Mouse (Mus musculus): ENCODE results near the gene Prnd. TPM values are rescaled to one million over a fixed set of nuclear protein-coding genes. Genes with fewer than 3 reads are reported as not detected.
A peak's percentile ranks its signal among the peaks of the same experiment; 100 is the strongest.

Prnd gene
- polyA plus RNA-seq, 1 experiment from 2014 or later: 11.2 TPM

DNA sequence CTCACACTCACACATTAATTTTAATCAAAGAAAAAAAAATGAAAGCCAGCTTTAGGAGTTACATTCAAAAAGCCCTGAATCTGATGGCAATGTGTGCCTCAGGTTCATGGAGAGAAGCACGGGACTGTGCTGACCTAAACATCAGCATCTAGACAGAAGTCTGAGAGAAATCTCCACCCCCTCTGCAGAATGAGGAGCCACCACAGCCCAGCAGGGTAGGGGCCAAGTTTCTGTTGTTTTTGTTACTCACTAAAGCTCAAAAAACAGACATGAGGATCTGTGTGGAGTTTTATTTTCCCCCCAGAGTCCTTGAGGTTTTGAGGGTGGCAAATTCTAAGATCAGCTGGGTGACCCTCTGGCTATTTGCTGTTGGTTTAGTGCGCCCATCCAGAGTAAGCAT lies 37.9 kb downstream of the Prnd start:
- Histone ChIP-seq H3K4me2 (ENCODE audit: low read length) (no peak overlapping the region), H3K4me3 (replicated peaks; ENCODE audit: low read length) (no peak overlapping the region), H3K27ac (ENCODE audit: low read length) (no peak overlapping the region), H3K9me3 (ENCODE audit: control insufficient read depth, low read length) (no peaks in the 10 kb centered on the region), H3K4me1 (replicated peaks; ENCODE audit: control insufficient read depth, insufficient read depth, low read length) (peaks cover 1% of the 10 kb centered on the region; the same call in 1 of the 2 replicates), H3K27me3 (replicated peaks; ENCODE audit: control insufficient read depth, insufficient read depth, low read length) (no peaks in the 10 kb centered on the region), H3K36me3 (ENCODE audit: control insufficient read depth, insufficient read depth) (no peaks in the 10 kb centered on the region), H3K9ac (replicated peaks; ENCODE audit: low read depth, low read length) (no peak overlapping the region)
- WGBS: 81% methylated on average over 2 of the region's 2 CpGs
- ATAC-seq: no peak

DNA sequence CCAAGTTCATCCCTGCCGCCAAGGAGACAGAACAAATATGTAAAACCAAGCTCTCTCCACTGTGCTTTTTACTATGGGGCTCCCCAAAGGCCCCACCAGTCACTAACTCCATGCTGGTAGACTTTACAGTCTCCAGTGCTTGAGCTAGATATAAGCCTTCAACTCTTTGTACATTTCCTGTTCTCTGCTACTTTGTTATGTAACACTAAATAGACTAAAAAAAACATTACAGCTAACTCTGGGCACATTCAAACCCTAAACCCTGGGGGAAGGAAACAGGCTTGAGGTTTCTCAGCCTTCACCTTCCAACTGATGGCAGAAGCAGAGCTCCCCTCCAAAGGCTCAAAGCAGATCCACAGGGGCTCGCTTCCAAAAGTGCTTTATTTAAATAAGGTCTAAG lies 41.8 kb downstream of the Prnd start:
- Histone ChIP-seq H3K9ac (replicated peaks; ENCODE audit: low read depth, low read length) (no peak overlapping the region), H3K9me3 (ENCODE audit: control insufficient read depth, low read length) (no peaks in the 10 kb centered on the region), H3K36me3 (ENCODE audit: control insufficient read depth, insufficient read depth) (0 out of 2 replicates have a peak, but pooled peaks cover 7% of the 10 kb centered on the region), H3K4me3 (replicated peaks; ENCODE audit: low read length) (no peak overlapping the region), H3K27me3 (replicated peaks; ENCODE audit: control insufficient read depth, insufficient read depth, low read length) (no peaks in the 10 kb centered on the region), H3K27ac (ENCODE audit: low read length) (no peak overlapping the region), H3K4me2 (ENCODE audit: low read length) (no peak overlapping the region), H3K4me1 (replicated peaks; ENCODE audit: control insufficient read depth, insufficient read depth, low read length) (peaks cover 7% of the 10 kb centered on the region)
- 86% methylated on average over 2 of the region's 2 CpGs for WGBS
- no peak for ATAC-seq

DNA sequence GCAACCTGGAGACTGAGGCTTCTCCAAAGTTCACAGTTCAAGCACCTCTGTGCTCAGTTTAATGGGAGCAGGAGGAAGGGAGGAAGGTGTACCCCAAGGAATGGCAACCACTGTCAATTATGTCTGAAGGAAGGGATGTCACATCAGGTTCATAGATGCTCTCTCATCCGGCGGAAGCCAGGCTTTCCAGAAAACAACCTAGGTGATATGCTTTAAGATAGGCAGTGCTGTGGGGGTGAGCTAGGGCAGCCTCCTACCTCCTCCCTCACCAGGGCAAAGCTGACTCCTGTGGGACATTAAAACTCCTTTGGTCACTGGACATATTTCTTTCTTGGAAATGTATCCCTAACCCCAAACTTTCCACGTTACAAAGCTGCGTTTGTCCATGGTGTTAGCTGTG lies 42.5 kb downstream of the Prnd start:
- H3K27me3 ChIP-seq (replicated peaks; ENCODE audit: control insufficient read depth, insufficient read depth, low read length): no peaks in the 10 kb centered on the region
- no peak overlapping the region for H3K9ac ChIP-seq (replicated peaks; ENCODE audit: low read depth, low read length)
- H3K4me3 ChIP-seq (replicated peaks; ENCODE audit: low read length): no peak overlapping the region
- ATAC-seq: no peak
- H3K4me2 ChIP-seq (ENCODE audit: low read length): no peak overlapping the region
- H3K36me3 ChIP-seq (ENCODE audit: control insufficient read depth, insufficient read depth): peaks cover 13% of the 10 kb centered on the region
- H3K27ac ChIP-seq (ENCODE audit: low read length): no peak overlapping the region
- peaks cover 7% of the 10 kb centered on the region for H3K4me1 ChIP-seq (replicated peaks; ENCODE audit: control insufficient read depth, insufficient read depth, low read length)
- no peaks in the 10 kb centered on the region for H3K9me3 ChIP-seq (ENCODE audit: control insufficient read depth, low read length)
- 59% methylated on average over 4 of the region's 4 CpGs for WGBS

DNA sequence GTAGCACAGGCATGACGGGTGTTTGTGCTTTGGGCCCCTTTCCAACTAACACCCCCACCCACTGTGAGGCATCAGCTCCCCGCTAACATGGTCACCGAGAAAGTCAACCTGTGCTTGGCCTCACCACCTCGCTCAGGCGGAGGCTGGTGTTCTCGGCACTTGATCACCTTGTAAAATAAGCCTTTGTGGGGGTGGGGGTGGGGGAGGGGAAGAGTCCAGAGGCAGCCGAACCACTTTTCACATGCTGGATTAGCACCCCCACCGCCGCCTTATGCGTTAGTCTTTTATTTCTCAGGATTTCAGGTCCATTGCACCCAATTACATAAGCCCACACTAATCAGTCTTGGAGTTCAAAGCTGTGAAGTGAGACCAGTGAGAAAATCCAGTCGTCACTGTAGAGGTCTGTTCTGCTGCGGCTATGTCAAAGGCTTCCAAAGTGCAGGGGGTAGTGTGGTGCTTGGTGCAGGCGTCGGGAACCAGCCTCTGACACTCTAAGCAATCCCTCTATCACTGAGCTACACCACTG lies 43.0 kb downstream of the Prnd start:
- Histone ChIP-seq H3K4me3 (replicated peaks; ENCODE audit: low read length) (no peak overlapping the region), H3K9me3 (ENCODE audit: control insufficient read depth, low read length) (no peaks in the 10 kb centered on the region), H3K27me3 (replicated peaks; ENCODE audit: control insufficient read depth, insufficient read depth, low read length) (no peaks in the 10 kb centered on the region), H3K4me1 (replicated peaks; ENCODE audit: control insufficient read depth, insufficient read depth, low read length) (peaks cover 7% of the 10 kb centered on the region), H3K4me2 (ENCODE audit: low read length) (no peak overlapping the region), H3K36me3 (ENCODE audit: control insufficient read depth, insufficient read depth) (peaks cover 15% of the 10 kb centered on the region), H3K9ac (replicated peaks; ENCODE audit: low read depth, low read length) (no peak overlapping the region), H3K27ac (ENCODE audit: low read length) (no peak overlapping the region)
- peak; percentile 87 for ATAC-seq
- 14% methylated on average over 14 of the region's 14 CpGs for WGBS

DNA sequence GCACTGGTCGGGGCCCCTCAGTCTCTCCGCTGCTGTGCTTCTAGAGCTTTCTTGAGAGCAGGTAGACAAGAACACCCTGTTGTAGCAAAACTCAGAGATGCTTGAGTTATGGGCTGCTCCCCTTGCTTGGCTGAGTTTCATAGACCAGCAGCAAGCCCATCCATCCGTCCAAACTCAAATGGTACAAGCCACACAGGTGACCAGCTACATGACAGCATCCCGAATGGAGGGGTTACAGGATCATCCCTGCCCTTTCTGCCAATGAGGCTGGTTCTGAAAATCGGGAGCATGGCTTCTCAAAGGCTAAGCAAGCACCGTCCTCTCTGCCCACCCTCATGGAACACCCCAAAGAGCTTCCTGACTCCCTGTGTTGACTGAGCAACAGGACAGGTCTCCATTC lies 44.3 kb downstream of the Prnd start:
- H3K9ac ChIP-seq (replicated peaks; ENCODE audit: low read depth, low read length): no peak overlapping the region
- no peak overlapping the region for H3K4me3 ChIP-seq (replicated peaks; ENCODE audit: low read length)
- H3K27me3 ChIP-seq (replicated peaks; ENCODE audit: control insufficient read depth, insufficient read depth, low read length): no peaks in the 10 kb centered on the region
- H3K4me2 ChIP-seq (ENCODE audit: low read length): no peak overlapping the region
- H3K4me1 ChIP-seq (replicated peaks; ENCODE audit: control insufficient read depth, insufficient read depth, low read length): peaks cover 7% of the 10 kb centered on the region
- WGBS: 95% methylated on average over 6 of the region's 6 CpGs
- no peaks in the 10 kb centered on the region for H3K9me3 ChIP-seq (ENCODE audit: control insufficient read depth, low read length)
- H3K27ac ChIP-seq (ENCODE audit: low read length): no peak overlapping the region
- ATAC-seq: no peak
- H3K36me3 ChIP-seq (ENCODE audit: control insufficient read depth, insufficient read depth): peaks cover 15% of the 10 kb centered on the region

DNA sequence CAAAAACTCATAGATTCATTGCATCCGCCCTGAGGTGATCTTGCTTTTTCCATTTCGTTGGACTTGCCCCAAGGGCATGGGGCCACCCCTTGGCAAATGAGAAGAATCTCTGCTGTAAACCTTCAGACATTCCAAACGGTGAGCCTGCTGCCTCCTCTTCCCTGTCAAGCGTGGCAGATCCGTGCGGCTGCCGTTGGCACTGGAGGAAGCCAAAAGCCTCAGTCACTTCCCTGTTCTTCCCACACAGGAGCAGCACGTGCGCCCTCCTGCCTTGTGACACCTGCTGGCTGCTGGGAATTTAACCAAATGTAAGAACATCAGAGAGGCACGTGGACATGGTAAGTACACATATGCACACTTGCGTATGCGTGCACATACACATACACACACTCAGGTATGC lies 45.1 kb downstream of the Prnd start:
- peaks cover 7% of the 10 kb centered on the region for H3K4me1 ChIP-seq (replicated peaks; ENCODE audit: control insufficient read depth, insufficient read depth, low read length)
- H3K27ac ChIP-seq (ENCODE audit: low read length): no peak overlapping the region
- H3K27me3 ChIP-seq (replicated peaks; ENCODE audit: control insufficient read depth, insufficient read depth, low read length): no peaks in the 10 kb centered on the region
- no peak overlapping the region for H3K4me3 ChIP-seq (replicated peaks; ENCODE audit: low read length)
- WGBS: 91% methylated on average over 12 of the region's 12 CpGs
- no peak overlapping the region for H3K9ac ChIP-seq (replicated peaks; ENCODE audit: low read depth, low read length)
- peaks cover 15% of the 10 kb centered on the region for H3K36me3 ChIP-seq (ENCODE audit: control insufficient read depth, insufficient read depth)
- no peaks in the 10 kb centered on the region for H3K9me3 ChIP-seq (ENCODE audit: control insufficient read depth, low read length)
- H3K4me2 ChIP-seq (ENCODE audit: low read length): no peak overlapping the region
- no peak for ATAC-seq

DNA sequence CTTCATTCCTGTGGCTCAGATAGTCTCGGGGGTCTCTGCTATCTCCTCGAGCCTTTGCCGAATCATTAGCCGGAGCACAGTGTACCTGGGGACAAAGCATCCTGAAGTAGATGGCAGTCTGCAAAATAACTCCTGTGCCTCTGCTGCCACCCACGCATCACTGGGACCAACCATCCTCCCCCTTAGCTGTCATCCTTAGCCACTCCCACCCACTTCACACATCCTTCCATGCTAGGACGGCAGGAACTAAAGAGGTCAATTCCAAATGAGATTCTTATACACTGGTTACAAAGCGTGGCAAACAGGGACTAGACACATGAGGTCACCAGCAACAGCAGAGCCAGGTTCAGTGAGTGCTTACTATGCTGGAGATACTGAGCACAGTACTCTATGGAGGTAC lies 45.7 kb downstream of the Prnd start:
- Histone ChIP-seq H3K27me3 (replicated peaks; ENCODE audit: control insufficient read depth, insufficient read depth, low read length) (no peaks in the 10 kb centered on the region), H3K4me3 (replicated peaks; ENCODE audit: low read length) (no peak overlapping the region), H3K9me3 (ENCODE audit: control insufficient read depth, low read length) (no peaks in the 10 kb centered on the region), H3K4me2 (ENCODE audit: low read length) (no peak overlapping the region), H3K9ac (replicated peaks; ENCODE audit: low read depth, low read length) (no peak overlapping the region), H3K36me3 (ENCODE audit: control insufficient read depth, insufficient read depth) (peaks cover 15% of the 10 kb centered on the region), H3K27ac (ENCODE audit: low read length) (no peak overlapping the region), H3K4me1 (replicated peaks; ENCODE audit: control insufficient read depth, insufficient read depth, low read length) (peaks cover 7% of the 10 kb centered on the region)
- ATAC-seq: no peak
- WGBS: 91% methylated on average over 7 of the region's 7 CpGs

DNA sequence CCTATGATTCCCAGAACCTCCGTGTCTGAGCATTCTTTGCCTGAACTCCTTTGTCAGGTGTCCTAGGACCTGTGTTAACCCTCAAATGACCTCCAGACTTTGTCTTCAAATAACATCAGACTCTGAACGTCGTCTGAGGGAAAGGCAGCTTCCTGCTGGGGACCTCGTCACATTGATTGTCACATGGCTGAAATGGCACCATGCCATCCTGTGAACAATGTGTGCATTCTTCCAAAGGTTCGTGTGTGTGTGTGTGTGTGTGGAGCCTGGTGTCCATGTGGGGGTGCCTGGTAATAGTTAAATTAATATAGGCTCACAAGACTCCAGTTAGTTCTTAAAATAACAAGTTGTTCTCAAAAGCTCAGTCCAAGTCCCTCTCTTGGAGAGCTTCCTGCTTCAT lies 46.7 kb downstream of the Prnd start:
- no peak overlapping the region for H3K4me2 ChIP-seq (ENCODE audit: low read length)
- no peak overlapping the region for H3K27ac ChIP-seq (ENCODE audit: low read length)
- peaks cover 7% of the 10 kb centered on the region for H3K4me1 ChIP-seq (replicated peaks; ENCODE audit: control insufficient read depth, insufficient read depth, low read length)
- H3K36me3 ChIP-seq (ENCODE audit: control insufficient read depth, insufficient read depth): peaks cover 18% of the 10 kb centered on the region
- H3K9me3 ChIP-seq (ENCODE audit: control insufficient read depth, low read length): no peaks in the 10 kb centered on the region
- WGBS: 18% methylated on average over 5 of the region's 5 CpGs
- no peak overlapping the region for H3K9ac ChIP-seq (replicated peaks; ENCODE audit: low read depth, low read length)
- ATAC-seq: no peak
- no peaks in the 10 kb centered on the region for H3K27me3 ChIP-seq (replicated peaks; ENCODE audit: control insufficient read depth, insufficient read depth, low read length)
- no peak overlapping the region for H3K4me3 ChIP-seq (replicated peaks; ENCODE audit: low read length)

DNA sequence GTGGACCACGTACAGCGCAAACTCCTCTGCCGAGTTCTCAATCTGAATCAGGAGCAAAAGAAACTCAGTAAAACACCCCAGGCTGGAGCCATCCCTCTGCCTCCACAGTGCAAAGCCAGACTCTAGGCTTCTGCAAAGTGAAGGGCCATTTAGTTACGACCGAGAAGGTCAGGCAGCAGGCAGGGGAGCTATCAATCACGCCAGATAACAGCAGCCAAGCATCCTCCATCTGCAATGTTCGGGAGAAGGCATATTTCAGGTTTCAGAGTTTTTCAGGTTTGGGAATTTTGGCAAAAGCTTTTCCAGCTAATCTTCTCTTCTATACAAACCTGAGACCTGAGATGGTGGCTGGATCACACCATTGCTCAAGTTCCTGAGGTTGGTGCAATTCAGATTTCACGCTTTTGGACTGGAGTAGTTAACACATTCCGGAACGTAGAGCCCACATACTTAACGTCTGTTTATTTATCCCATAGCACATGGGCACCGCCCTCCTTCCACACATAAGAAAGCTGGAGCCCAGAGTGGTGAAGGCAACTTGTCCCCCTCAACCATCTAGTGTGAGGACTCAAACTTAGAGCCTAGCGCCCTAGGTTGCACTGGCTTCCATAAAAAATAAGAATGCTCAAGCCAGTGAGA lies 51.2 kb downstream of the Prnd start:
- Histone ChIP-seq H3K9ac (replicated peaks; ENCODE audit: low read depth, low read length) (no peak overlapping the region), H3K27ac (ENCODE audit: low read length) (no peak overlapping the region), H3K4me1 (replicated peaks; ENCODE audit: control insufficient read depth, insufficient read depth, low read length) (no peaks in the 10 kb centered on the region), H3K9me3 (ENCODE audit: control insufficient read depth, low read length) (no peaks in the 10 kb centered on the region), H3K27me3 (replicated peaks; ENCODE audit: control insufficient read depth, insufficient read depth, low read length) (no peaks in the 10 kb centered on the region), H3K4me3 (replicated peaks; ENCODE audit: low read length) (no peak overlapping the region), H3K4me2 (ENCODE audit: low read length) (no peak overlapping the region), H3K36me3 (ENCODE audit: control insufficient read depth, insufficient read depth) (peaks cover 17% of the 10 kb centered on the region)
- no peak for ATAC-seq
- 94% methylated on average over 13 of the region's 13 CpGs for WGBS

DNA sequence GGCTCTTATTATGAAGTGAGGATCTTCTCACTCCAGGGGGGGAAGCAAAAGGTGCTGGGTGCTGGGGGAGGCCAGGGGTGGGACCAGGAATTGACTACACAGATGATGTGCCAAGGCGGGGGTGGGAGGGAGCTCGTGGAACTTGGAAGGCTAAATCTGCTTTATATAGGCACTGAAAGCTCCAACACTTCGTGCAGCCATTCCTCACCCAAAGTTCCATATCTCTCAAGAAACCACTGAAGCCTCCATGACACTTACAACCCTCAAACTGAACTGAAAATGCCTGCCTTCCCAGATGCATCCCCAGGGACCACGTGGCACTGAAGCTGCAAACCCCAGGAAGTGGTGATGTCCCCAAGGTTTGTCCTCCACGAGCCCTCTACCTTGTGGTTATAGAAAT lies 53.3 kb downstream of the Prnd start:
- ATAC-seq: no peak
- H3K36me3 ChIP-seq (ENCODE audit: control insufficient read depth, insufficient read depth): peaks cover 9% of the 10 kb centered on the region; the same call in 1 of the 2 replicates
- H3K9ac ChIP-seq (replicated peaks; ENCODE audit: low read depth, low read length): no peak overlapping the region
- no peak overlapping the region for H3K4me2 ChIP-seq (ENCODE audit: low read length)
- 85% methylated on average over 5 of the region's 5 CpGs for WGBS
- no peak overlapping the region for H3K27ac ChIP-seq (ENCODE audit: low read length)
- H3K9me3 ChIP-seq (ENCODE audit: control insufficient read depth, low read length): no peaks in the 10 kb centered on the region
- H3K4me3 ChIP-seq (replicated peaks; ENCODE audit: low read length): no peak overlapping the region
- no peaks in the 10 kb centered on the region for H3K4me1 ChIP-seq (replicated peaks; ENCODE audit: control insufficient read depth, insufficient read depth, low read length)
- H3K27me3 ChIP-seq (replicated peaks; ENCODE audit: control insufficient read depth, insufficient read depth, low read length): no peaks in the 10 kb centered on the region
